Mouse (Mus musculus): ENCODE measurements around the gene Gm5565.
"Not testable (repeated sequence)": the region's sequence is repeated elsewhere in the genome, so short reads cannot be mapped to it uniquely, and the experiment has no call there.

Gene Gm5565

GRCm38 (mm10) chr5:146160439-146160838, at the start of gene Gm5565:
Gm5565 (minus strand) TSS chr5:146160539.
- DNase-seq: not testable (repeated sequence)

GRCm38 (mm10) chr5:146205537-146205936, 45.2 kb upstream of the Gm5565 start:
- no peak for DNase-seq

GRCm38 (mm10) chr5:146203921-146204320, 43.6 kb upstream of the Gm5565 start:
- no peak for DNase-seq

GRCm38 (mm10) chr5:146200580-146200979, 40.2 kb upstream of the Gm5565 start:
- no peak for DNase-seq

GRCm38 (mm10) chr5:146199540-146199939, 39.2 kb upstream of the Gm5565 start:
- no peak for DNase-seq

GRCm38 (mm10) chr5:146199073-146199472, 38.7 kb upstream of the Gm5565 start:
- DNase-seq: no peak

- DNase-seq: peak; percentile 53
Measured at GRCm38 (mm10) chr5:146193360-146193759, 33.0 kb upstream of the Gm5565 start.

GRCm38 (mm10) chr5:146190501-146191269, 30.3 kb upstream of the Gm5565 start:
- DNase-seq: peak; percentile 89

GRCm38 (mm10) chr5:146190093-146190492, 29.8 kb upstream of the Gm5565 start:
- DNase-seq: no peak

- peak; percentile 67 for DNase-seq
Measured at GRCm38 (mm10) chr5:146188712-146189111, 28.4 kb upstream of the Gm5565 start.

- DNase-seq: no peak
Measured at GRCm38 (mm10) chr5:146188144-146188543, 27.8 kb upstream of the Gm5565 start.

GRCm38 (mm10) chr5:146187441-146187840, 27.1 kb upstream of the Gm5565 start:
- DNase-seq: peak; percentile 80

- DNase-seq: not testable (repeated sequence)
Measured at GRCm38 (mm10) chr5:146185204-146185603, 24.9 kb upstream of the Gm5565 start, which contains the start of gene 1700001J03Rik. 1700001J03Rik (minus strand) TSS chr5:146185304.

GRCm38 (mm10) chr5:146172744-146173143, 12.4 kb upstream of the Gm5565 start:
- peak; percentile 44 for DNase-seq

GRCm38 (mm10) chr5:146170621-146171020, 10.3 kb upstream of the Gm5565 start, which contains the start of gene Gm6309:
Gm6309 (minus strand) TSS chr5:146170721.
- not testable (repeated sequence) for DNase-seq

- DNase-seq: not testable (repeated sequence)
Measured at GRCm38 (mm10) chr5:146158326-146158725, 2.0 kb downstream of the Gm5565 start.

- no peak for DNase-seq
Measured at GRCm38 (mm10) chr5:146150454-146150853, 9.9 kb downstream of the Gm5565 start.

- DNase-seq: no peak
Measured at GRCm38 (mm10) chr5:146147903-146148302, 12.4 kb downstream of the Gm5565 start.
